14 mouse cellular contexts compared by ENCODE assay signal in the genomic region with DNA sequence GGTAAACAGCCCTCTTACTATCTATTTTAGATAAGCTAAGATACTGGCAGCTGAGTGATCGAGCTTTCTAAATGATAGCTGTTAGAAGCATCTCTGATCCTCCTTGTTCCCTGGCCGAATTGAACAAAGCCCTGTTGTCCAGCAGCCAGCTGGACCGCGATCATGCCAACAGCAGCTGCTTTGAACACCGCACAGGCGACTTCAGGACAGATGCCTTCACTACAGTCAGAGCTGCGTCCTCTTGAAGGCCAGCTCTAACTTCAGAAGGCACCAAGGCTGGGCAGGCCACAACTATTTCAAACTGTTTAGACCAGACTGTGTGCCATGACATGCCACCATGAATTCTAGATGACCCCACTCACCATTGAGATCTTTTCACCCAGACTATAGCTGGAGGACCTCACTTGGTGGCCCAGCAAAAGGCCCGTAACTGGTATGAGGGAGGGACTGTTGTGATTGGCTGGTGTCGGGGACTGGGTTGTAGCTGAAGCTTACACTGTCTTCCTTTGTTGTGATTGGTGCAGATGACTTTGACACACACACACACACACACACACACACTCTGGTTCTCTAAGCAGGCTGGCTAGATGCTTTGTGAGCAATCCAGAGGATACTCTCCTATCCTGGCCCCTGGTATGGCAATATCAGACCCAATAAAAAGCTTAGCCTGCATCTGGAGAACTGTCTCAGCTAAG. TPM values are rescaled to one million over a fixed set of nuclear protein-coding genes. Genes with fewer than 3 reads are reported as not detected.
DNase-seq lines count a peak whose midpoint lies in the region; ATAC-seq and TF ChIP-seq lines count a peak whose summit lies in the region.
"Had no signal": no experiment of that assay in that cellular context is flagged by ENCODE, and none has a peak within 500 bp of the region (broad histone marks: within the 10 kb centered on the region; RNA-seq: fewer than 3 reads in every experiment).

No protein-coding gene starts in this region.

- WGBS in lung, embryonic 14.5 days, result 64% methylated on average over 9 of the region's 9 CpGs
- WGBS in kidney, embryonic 16.5 days, result 81% methylated on average over 9 of the region's 9 CpGs

- H3K36me3 ChIP-seq in lung, embryonic 14.5 days (ENCODE audit: insufficient read depth), result no peaks in the 10 kb centered on the region
- no peaks in the 10 kb centered on the region for H3K36me3 ChIP-seq in kidney, embryonic 16.5 days (ENCODE audit: insufficient read depth, low read length)
- H3K36me3 ChIP-seq: heart, embryonic 15.5 days; limb, embryonic 15.5 days had no signal

- H3K27ac ChIP-seq in lung, embryonic 14.5 days (ENCODE audit: low read depth), result no peak overlapping the region
- no peak overlapping the region for H3K27ac ChIP-seq in kidney, embryonic 16.5 days (ENCODE audit: low read length)
- H3K27ac ChIP-seq: heart, embryonic 15.5 days; limb, embryonic 15.5 days had no signal

- H3K9ac ChIP-seq in lung, embryonic 14.5 days, result no peak overlapping the region
- H3K9ac ChIP-seq in kidney, embryonic 16.5 days (replicated peaks; ENCODE audit: low read length), result no peak overlapping the region
- H3K9ac ChIP-seq: heart, embryonic 15.5 days; limb, embryonic 15.5 days had no signal

- peak; percentile 15 to 27 for DNase-seq in cerebellum, postnatal 14 days
- DNase-seq in cerebellum, adult 8-10 months, result no peak
- peak; percentile 6 for DNase-seq in lung, embryonic 14.5 days
- DNase-seq in lung, postnatal 10 days, result no peak
- DNase-seq in layer of hippocampus, postnatal 10 days (ENCODE audit: low spot score in 2 of 2), result peak; percentile 12 to 41
- peak; percentile 51 for DNase-seq in telencephalon, adult 2 months (ENCODE audit: low read depth, low spot score)
- DNase-seq in adrenal gland, postnatal 4 days (ENCODE audit: low spot score in 2 of 2), result no peak
- DNase-seq: kidney, adult 11 months; lung, postnatal 4 days; thymus, adult 18-20 months had no signal

- H3K9me3 ChIP-seq in lung, embryonic 14.5 days (ENCODE audit: low read depth, low read length), result no peaks in the 10 kb centered on the region
- no peaks in the 10 kb centered on the region for H3K9me3 ChIP-seq in kidney, embryonic 16.5 days (ENCODE audit: low read length)
- H3K9me3 ChIP-seq: heart, embryonic 15.5 days; limb, embryonic 15.5 days had no signal

- H3K27me3 ChIP-seq in lung, embryonic 14.5 days (ENCODE audit: insufficient read depth, low read length), result no peaks in the 10 kb centered on the region
- no peaks in the 10 kb centered on the region for H3K27me3 ChIP-seq in kidney, embryonic 16.5 days (ENCODE audit: insufficient read depth, low read length)
- H3K27me3 ChIP-seq: heart, embryonic 15.5 days; limb, embryonic 15.5 days had no signal

- no peak overlapping the region for H3K4me3 ChIP-seq in lung, embryonic 14.5 days (ENCODE audit: low read depth, low read length)
- no peak overlapping the region for H3K4me3 ChIP-seq in kidney, embryonic 16.5 days (ENCODE audit: low read length)
- H3K4me3 ChIP-seq: erythroblast, embryonic 14.5 days; heart, embryonic 15.5 days; limb, embryonic 15.5 days had no signal

- no peak for TF ChIP-seq CTCF in lung, embryonic 14.5 days (IDR thresholded peaks at IDR 0.05; ENCODE audit: low read depth)

- ATAC-seq in lung, embryonic 14.5 days (ENCODE audit: insufficient read depth), result peak; percentile 31; the same call in 1 of the 2 replicates
- no peak for ATAC-seq in kidney, embryonic 16.5 days (ENCODE audit: low FRiP score, low TSS enrichment)

- H3K4me2 ChIP-seq in lung, embryonic 14.5 days, result no peak overlapping the region
- no peak overlapping the region for H3K4me2 ChIP-seq in kidney, embryonic 16.5 days (replicated peaks; ENCODE audit: low read depth, low read length)
- H3K4me2 ChIP-seq: heart, embryonic 15.5 days; limb, embryonic 15.5 days had no signal

- H3K4me1 ChIP-seq in lung, embryonic 14.5 days (ENCODE audit: insufficient read depth), result no peaks in the 10 kb centered on the region
- H3K4me1 ChIP-seq in kidney, embryonic 16.5 days (ENCODE audit: insufficient read depth, low read length), result no peaks in the 10 kb centered on the region
- H3K4me1 ChIP-seq: heart, embryonic 15.5 days; limb, embryonic 15.5 days had no signal

RNA-seq across cellular contexts. Expression of gene Rc3h1, which starts 50.1 kb away (rescaled TPM):
- polyA plus RNA-seq in lung, embryonic 14.5 days (2014; fragmentation: Nextera tagmentation; extraction: Ambion mirVana), result 11.1 and 11.4 TPM in 2 replicates
- 10 to 100 TPM; 39.9 to 40.2 TPM for total RNA-seq in layer of hippocampus, postnatal 10 days (2021)
- total RNA-seq in adrenal gland, postnatal 4 days (2021), result 10 to 100 TPM; 46.0 to 47.7 TPM
- polyA plus RNA-seq in kidney, embryonic 16.5 days (2015; fragmentation: Nextera tagmentation; extraction: Ambion mirVana), result 7.0 and 7.6 TPM in 2 replicates

Comparison
In these comparisons a context has a peak if more than half of its experiments do, and no peak if none do; other contexts are left out.
1. DNase-seq: peak in cerebellum, postnatal 14 days (2 of 2), lung, embryonic 14.5 days (single experiment), layer of hippocampus, postnatal 10 days (2 of 2) and telencephalon, adult 2 months (single experiment); none in cerebellum, adult 8-10 months (single experiment), lung, postnatal 10 days (single experiment) and adrenal gland, postnatal 4 days (0 of 2).